Mouse (Mus musculus) intestine, embryonic 15.5 days (tissue): Measurements from ENCODE around the gene Ccdc177. TPM values are rescaled to one million over a fixed set of nuclear protein-coding genes. Genes with fewer than 3 reads are reported as not detected.
A peak's percentile ranks its signal among the peaks of the same experiment; 100 is the strongest.

ENCODE experiments used
- ATAC-seq: fragments of 200-750 bp; cut with Nextera tagmentation; 2 replicates; pipeline ENCODE4 v1.8.0; 2017; ENCODE audit warnings: moderate TSS enrichment, moderate library complexity
- H3K27ac ChIP-seq: fragments of 300-500 bp; sonication (generic); 2 replicates; pipeline ENCODE4 v1.5.1; 2015; ENCODE audit warnings: mild to moderate bottlenecking, inconsistent platforms
- H3K27me3 ChIP-seq: fragments of 300-500 bp; sonication (generic); replicated peaks from 2 replicates; pipeline ENCODE4 v1.6.1; 2015; ENCODE audit warnings: inconsistent platforms
- H3K36me3 ChIP-seq: fragments of 300-500 bp; sonication (generic); 2 replicates; pipeline ENCODE4 v1.6.1; 2015; ENCODE audit warnings: inconsistent platforms
- H3K4me1 ChIP-seq: fragments of 300-500 bp; sonication (generic); replicated peaks from 2 replicates; pipeline ENCODE4 v1.6.1; 2015; ENCODE audit warnings: inconsistent platforms
- H3K4me2 ChIP-seq: fragments of 300-500 bp; sonication (generic); replicated peaks from 2 replicates; pipeline ENCODE4 v1.6.1; 2015; ENCODE audit warnings: mild to moderate bottlenecking, inconsistent platforms
- H3K4me3 ChIP-seq: fragments of 300-500 bp; sonication (generic); replicated peaks from 2 replicates; pipeline ENCODE4 v1.5.1; 2015; ENCODE audit warnings: inconsistent platforms
- H3K9ac ChIP-seq: fragments of 300-500 bp; sonication (generic); 2 replicates; pipeline ENCODE4 v1.6.1; 2015; ENCODE audit warnings: inconsistent platforms
- H3K9me3 ChIP-seq: fragments of 300-500 bp; sonication (generic); 2 replicates; pipeline ENCODE4 v1.6.1; 2016; ENCODE audit warnings: inconsistent platforms
- WGBS: fragments of 180-500 bp; shearing (Covaris S2); methylation state at CpG from one replicate; pipeline ENCODE4 v1.1.7; 2015; 5-methylcytosine and 5-hydroxymethylcytosine counted together
- polyA plus RNA-seq: library from polyadenylated mRNA; unstranded; fragments of >200 nt; fragmentation: Nextera tagmentation; extraction: Ambion mirVana; gene quantifications from 2 replicates; pipeline ENCODE4 v1.2.1, GENCODE M21; 2015

The Ccdc177 gene
- polyA plus RNA-seq, 1 experiment from 2014 or later, result 0.15 TPM

DNA sequence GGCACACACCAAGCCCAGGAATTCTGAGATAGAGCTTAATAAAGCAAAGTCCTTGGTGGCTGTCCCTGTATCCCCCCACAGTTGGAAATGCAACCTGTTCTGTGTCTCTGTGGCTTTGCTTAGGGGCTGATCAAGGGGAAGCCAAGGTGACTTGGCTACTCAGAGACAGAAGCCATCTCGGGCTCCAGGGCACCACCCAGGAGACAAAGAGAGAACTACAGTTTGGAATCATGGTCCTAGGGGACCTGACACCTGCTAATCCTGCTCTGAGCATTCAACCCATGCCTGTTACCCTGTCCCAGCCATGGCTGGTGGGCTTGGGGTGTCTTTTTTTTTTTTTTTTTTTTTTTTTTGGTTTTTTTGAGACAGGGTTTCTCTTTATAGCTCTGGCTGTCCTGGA, 32.3 kb downstream of the Ccdc177 start:
- no peaks in the 10 kb centered on the region for H3K27me3 ChIP-seq
- H3K36me3 ChIP-seq, result no peaks in the 10 kb centered on the region
- H3K4me1 ChIP-seq, result no peaks in the 10 kb centered on the region; the same call in 1 of the 2 replicates
- no peaks in the 10 kb centered on the region for H3K9me3 ChIP-seq
- WGBS, result 20% methylated on average over 1 of the region's 1 CpGs
- no peak overlapping the region for H3K4me3 ChIP-seq
- no peak overlapping the region for H3K4me2 ChIP-seq
- no peak overlapping the region for H3K27ac ChIP-seq
- no peak overlapping the region for H3K9ac ChIP-seq
- no peak for ATAC-seq

DNA sequence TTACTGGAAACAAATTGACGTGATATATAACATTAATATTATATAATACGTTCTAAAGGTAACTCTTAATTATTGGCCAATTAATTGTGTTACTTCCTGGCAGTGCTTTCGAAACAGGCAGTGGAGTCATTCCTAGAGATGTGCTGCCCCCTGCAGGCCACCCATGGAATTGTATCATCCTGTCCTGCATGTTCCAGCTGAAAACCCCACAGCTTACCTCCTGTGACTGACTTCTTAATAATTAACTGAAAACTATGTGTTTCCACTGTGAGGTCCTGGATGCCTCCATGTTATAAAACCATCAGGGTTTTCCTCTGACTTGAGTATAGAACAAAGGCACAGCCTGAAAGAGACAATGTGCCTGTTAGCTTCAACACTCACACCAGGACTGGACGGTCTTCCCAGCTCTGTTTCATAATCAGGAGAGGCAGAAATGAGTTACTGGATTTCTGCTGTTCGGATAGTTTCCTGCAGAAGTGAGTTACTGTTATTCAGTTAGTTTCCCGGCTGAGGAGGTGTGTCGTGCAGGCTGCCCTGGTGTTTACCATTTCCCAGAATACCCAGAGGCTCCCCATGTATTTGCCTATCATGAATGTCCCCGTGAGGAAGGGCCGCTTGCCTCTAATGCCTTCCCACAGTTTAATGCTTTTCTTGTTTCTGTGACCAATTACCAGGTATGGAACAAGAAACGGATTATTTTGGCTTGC, 35.5 kb downstream of the Ccdc177 start:
- Histone ChIP-seq H3K27me3 (no peaks in the 10 kb centered on the region), H3K4me1 (no peaks in the 10 kb centered on the region), H3K9me3 (no peaks in the 10 kb centered on the region), H3K27ac (no peak overlapping the region), H3K4me2 (peak overlapping the region; percentile 42), H3K36me3 (no peaks in the 10 kb centered on the region), H3K4me3 (no peak overlapping the region), H3K9ac (no peak overlapping the region)
- 23% methylated on average over 10 of the region's 10 CpGs for WGBS
- ATAC-seq, result peak; percentile 86

DNA sequence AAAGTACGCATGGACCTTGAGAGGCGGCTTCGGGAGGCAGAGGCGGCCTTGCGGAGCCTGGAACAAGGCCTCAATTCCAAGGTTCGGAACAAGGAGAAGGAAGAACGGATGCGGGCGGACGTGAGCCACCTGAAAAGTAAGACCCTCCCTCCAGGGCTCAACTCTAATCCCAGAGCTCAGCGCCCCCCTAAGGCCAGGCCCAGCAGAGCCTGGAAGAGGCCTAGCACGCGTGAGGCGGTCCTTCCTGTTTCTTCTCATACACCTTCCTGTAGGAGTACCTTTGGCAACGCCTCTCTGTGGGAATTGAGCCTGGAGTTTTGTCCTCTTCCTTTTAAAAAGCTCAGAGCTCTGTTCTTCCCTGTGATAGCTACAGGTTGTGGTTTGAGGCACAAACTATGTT, 39.0 kb downstream of the Ccdc177 start:
- WGBS, result 85% methylated on average over 15 of the region's 15 CpGs
- no peak overlapping the region for H3K27ac ChIP-seq
- H3K27me3 ChIP-seq, result no peaks in the 10 kb centered on the region
- H3K4me3 ChIP-seq, result no peak overlapping the region
- no peak overlapping the region for H3K4me2 ChIP-seq
- H3K36me3 ChIP-seq, result no peaks in the 10 kb centered on the region
- no peak for ATAC-seq
- no peaks in the 10 kb centered on the region for H3K9me3 ChIP-seq
- H3K9ac ChIP-seq, result no peak overlapping the region
- no peaks in the 10 kb centered on the region for H3K4me1 ChIP-seq

GRCm38 (mm10) chr12:80720507-80720906, 40.0 kb downstream of the Ccdc177 start:
- no peak overlapping the region for H3K4me3 ChIP-seq
- no peak overlapping the region for H3K4me2 ChIP-seq
- H3K9me3 ChIP-seq, result no peaks in the 10 kb centered on the region
- no peak overlapping the region for H3K27ac ChIP-seq
- H3K27me3 ChIP-seq, result no peaks in the 10 kb centered on the region
- no peak for ATAC-seq
- H3K36me3 ChIP-seq, result no peaks in the 10 kb centered on the region
- H3K9ac ChIP-seq, result no peak overlapping the region
- WGBS, result 82% methylated on average over 12 of the region's 12 CpGs
- H3K4me1 ChIP-seq, result no peaks in the 10 kb centered on the region

- Histone ChIP-seq H3K4me3 (no peak overlapping the region), H3K9ac (no peak overlapping the region), H3K36me3 (no peaks in the 10 kb centered on the region), H3K4me2 (no peak overlapping the region), H3K27me3 (no peaks in the 10 kb centered on the region), H3K27ac (no peak overlapping the region), H3K9me3 (no peaks in the 10 kb centered on the region), H3K4me1 (no peaks in the 10 kb centered on the region)
- WGBS, result 81% methylated on average over 2 of the region's 2 CpGs
- ATAC-seq, result no peak
These were observed 41.3 kb downstream of the Ccdc177 start for GRCm38 (mm10) chr12:80719141-80719540.

GRCm38 (mm10) chr12:80715915-80716314, 44.6 kb downstream of the Ccdc177 start:
- Histone ChIP-seq H3K9me3 (no peaks in the 10 kb centered on the region), H3K4me1 (no peaks in the 10 kb centered on the region), H3K27ac (no peak overlapping the region), H3K4me2 (no peak overlapping the region), H3K4me3 (no peak overlapping the region), H3K9ac (no peak overlapping the region), H3K36me3 (no peaks in the 10 kb centered on the region), H3K27me3 (no peaks in the 10 kb centered on the region)
- no peak for ATAC-seq
- 69% methylated on average over 6 of the region's 6 CpGs for WGBS

- peak overlapping the region; percentile 28 for H3K4me2 ChIP-seq
- peak; percentile 45; the same call in 1 of the 2 replicates for ATAC-seq
- 37% methylated on average over 6 of the region's 6 CpGs for WGBS
- no peaks in the 10 kb centered on the region for H3K9me3 ChIP-seq
- no peaks in the 10 kb centered on the region for H3K36me3 ChIP-seq
- no peak overlapping the region for H3K9ac ChIP-seq
- H3K27me3 ChIP-seq, result no peaks in the 10 kb centered on the region
- H3K27ac ChIP-seq, result peak overlapping the region; percentile 67; the same call in 1 of the 2 replicates
- H3K4me3 ChIP-seq, result no peak overlapping the region
- H3K4me1 ChIP-seq, result peaks cover 15% of the 10 kb centered on the region
These were observed 53.4 kb downstream of the Ccdc177 start for GRCm38 (mm10) chr12:80706915-80707604.

GRCm38 (mm10) chr12:80706208-80706914, 54.1 kb downstream of the Ccdc177 start:
- no peaks in the 10 kb centered on the region for H3K27me3 ChIP-seq
- no peak overlapping the region for H3K9ac ChIP-seq
- ATAC-seq, result peak; percentile 70
- no peaks in the 10 kb centered on the region for H3K9me3 ChIP-seq
- H3K4me3 ChIP-seq, result no peak overlapping the region
- H3K4me2 ChIP-seq, result peak overlapping the region; percentile 28
- H3K4me1 ChIP-seq, result peaks cover 15% of the 10 kb centered on the region
- no peaks in the 10 kb centered on the region for H3K36me3 ChIP-seq
- peak overlapping the region; percentile 67 for H3K27ac ChIP-seq
- WGBS, result 51% methylated on average over 11 of the region's 11 CpGs

Other genes with a start within 250 kb of the Ccdc177 start
- 8.9 and 9.2 TPM in 2 replicates for gene Galnt16, start 242.4 kb downstream of the Ccdc177 start, polyA plus RNA-seq
- gene Slc39a9, start 116.8 kb downstream of the Ccdc177 start, polyA plus RNA-seq, result 26.4 and 27.1 TPM in 2 replicates
- 243 and 269 TPM in 2 replicates for gene Erh, start 116.3 kb downstream of the Ccdc177 start, polyA plus RNA-seq
- gene Plekhd1, start 68.1 kb downstream of the Ccdc177 start, polyA plus RNA-seq, result 13.4 and 14.1 TPM in 2 replicates
- 16.9 and 18.7 TPM in 2 replicates for gene Susd6, start 29.8 kb upstream of the Ccdc177 start, polyA plus RNA-seq
- 515 and 607 TPM in 2 replicates for gene Srsf5, start 184.8 kb upstream of the Ccdc177 start, polyA plus RNA-seq
- 0.36 and 0.47 TPM in 2 replicates for gene Slc10a1, start 208.0 kb upstream of the Ccdc177 start, polyA plus RNA-seq